Mouse (Mus musculus) olfactory bulb, adult 2 months (tissue): ENCODE measurements around the gene Pgm2l1. TPM values are rescaled to one million over a fixed set of nuclear protein-coding genes. Genes with fewer than 3 reads are reported as not detected.

Experiments used
- H3K27ac ChIP-seq: fragments of 200-500 bp; 2 replicates; pipeline ENCODE4 v1.5.1; 2012; ENCODE audit warnings: low read depth, low read length; ENCODE audit not compliant: insufficient read depth
- H3K4me1 ChIP-seq: fragments of 200-500 bp; 2 replicates; pipeline ENCODE4 v1.6.1; 2012; ENCODE audit warnings: low read length; ENCODE audit not compliant: control insufficient read depth, insufficient read depth
- H3K4me3 ChIP-seq: fragments of 200-500 bp; 2 replicates; pipeline ENCODE4 v1.5.1; 2012; ENCODE audit warnings: mild to moderate bottlenecking, low read depth, low read length, moderate library complexity; ENCODE audit not compliant: insufficient read depth
- CTCF ChIP-seq: fragments of 200-500 bp; IDR thresholded peaks from 2 replicates; pipeline ENCODE4 v1.5.1; 2012; ENCODE audit warnings: low read depth, mild to moderate bottlenecking, low read length, moderate library complexity; ENCODE audit not compliant: insufficient read depth
- POLR2A ChIP-seq: fragments of 200-500 bp; IDR thresholded peaks from 2 replicates; pipeline ENCODE4 v1.6.1; 2012; ENCODE audit warnings: mild to moderate bottlenecking, low read depth, low read length, moderate library complexity; ENCODE audit not compliant: insufficient read depth
- WGBS: fragments of 180-500 bp; shearing (Covaris S2); methylation state at CpG from one replicate; pipeline ENCODE4 v1.1.7; 2018; 5-methylcytosine and 5-hydroxymethylcytosine counted together
- polyA plus RNA-seq: library from polyadenylated mRNA; stranded (reverse); fragments of >200 nt; gene quantifications from 2 replicates; pipeline ENCODE4 v1.2.4, GENCODE M21; 2012; ENCODE audit warnings: low replicate concordance; ENCODE audit not compliant: missing spikeins, insufficient read depth, insufficient read length

The Pgm2l1 gene
- polyA plus RNA-seq, 1 experiment, result not detected

DNA sequence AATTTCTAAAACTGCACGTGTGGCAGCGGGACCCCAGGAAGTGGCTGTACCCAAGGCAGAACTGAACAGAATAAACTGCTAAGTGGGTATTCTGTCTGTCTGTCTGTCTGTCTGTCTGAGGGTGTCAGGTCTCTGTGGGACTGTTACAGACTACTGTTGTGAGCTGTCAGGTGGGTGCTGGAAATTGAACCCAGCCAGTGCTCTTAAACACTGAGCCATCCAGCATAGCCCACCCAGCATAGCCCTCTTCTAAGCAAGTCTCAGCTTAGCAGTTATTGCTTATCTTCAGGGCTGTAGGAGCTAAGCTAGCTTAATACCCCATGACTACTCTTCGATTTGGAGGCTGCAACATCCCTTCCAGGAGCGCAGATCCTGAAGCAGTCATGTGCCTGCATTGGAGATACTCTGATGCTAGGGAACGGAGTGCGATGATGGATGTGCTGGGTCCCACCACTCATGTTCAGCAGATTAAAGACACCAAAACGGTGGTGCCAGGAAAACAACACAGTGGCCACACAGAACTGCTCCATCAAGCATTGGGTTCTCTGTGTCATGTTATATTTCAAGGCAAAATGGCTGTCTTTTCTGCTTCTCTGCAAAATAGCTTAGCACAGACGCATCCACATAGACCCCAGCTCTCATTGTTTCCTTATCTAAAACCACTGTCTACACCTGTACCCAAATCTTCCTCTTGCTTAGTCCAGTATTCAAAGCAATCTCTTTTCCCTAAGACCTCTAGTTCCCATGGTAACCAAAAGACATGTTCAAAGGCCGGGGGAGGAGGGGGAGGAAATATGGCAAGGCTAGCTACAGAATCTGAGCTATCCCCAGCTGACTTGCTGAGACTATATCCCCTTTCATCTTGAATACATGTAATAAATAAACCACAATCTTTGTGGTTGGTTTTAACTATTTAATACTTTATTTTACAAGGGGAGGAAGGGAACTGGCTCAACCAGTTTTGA is 10.3 kb upstream of the Pgm2l1 start:
- no peak overlapping the region for H3K4me3 ChIP-seq
- H3K27ac ChIP-seq, result no peak overlapping the region
- WGBS, result 79% methylated on average over 9 of the region's 9 CpGs
- H3K4me1 ChIP-seq, result no peaks in the 10 kb centered on the region
- TF ChIP-seq CTCF (no peak), POLR2A (no peak)

GRCm38 (mm10) chr7:100227896-100228525 is 817 bp downstream of the Pgm2l1 start:
- TF ChIP-seq CTCF (no peak), POLR2A (no peak)
- WGBS, result 1% methylated on average over 23 of the region's 23 CpGs
- Histone ChIP-seq H3K4me1 (no peaks in the 10 kb centered on the region), H3K4me3 (peak overlapping the region; percentile 93), H3K27ac (peak overlapping the region; percentile 82)

- 82% methylated on average over 3 of the region's 3 CpGs for WGBS
- H3K27ac ChIP-seq, result no peak overlapping the region
- TF ChIP-seq CTCF (no peak), POLR2A (no peak)
Measured at GRCm38 (mm10) chr7:100228957-100229356, 1.8 kb downstream of the Pgm2l1 start.

GRCm38 (mm10) chr7:100230646-100231045 is 3.5 kb downstream of the Pgm2l1 start:
- Histone ChIP-seq H3K4me3 (no peak overlapping the region), H3K27ac (no peak overlapping the region)
- WGBS, result 89% methylated on average over 1 of the region's 1 CpGs

More at GRCm38 (mm10) chr7:100228957-100229356, 1.8 kb downstream of the Pgm2l1 start:
- Histone ChIP-seq H3K4me3 (no peak overlapping the region), H3K4me1 (no peaks in the 10 kb centered on the region)

GRCm38 (mm10) chr7:100231661-100232060 is 4.5 kb downstream of the Pgm2l1 start:
- H3K4me1 ChIP-seq, result no peaks in the 10 kb centered on the region
- 31% methylated on average over 1 of the region's 1 CpGs for WGBS
- no peak overlapping the region for H3K27ac ChIP-seq
- TF ChIP-seq POLR2A (no peak), CTCF (no peak)
- H3K4me3 ChIP-seq, result no peak overlapping the region

More at GRCm38 (mm10) chr7:100230646-100231045, 3.5 kb downstream of the Pgm2l1 start:
- TF ChIP-seq CTCF (no peak), POLR2A (no peak)
- no peaks in the 10 kb centered on the region for H3K4me1 ChIP-seq

- Histone ChIP-seq H3K27ac (no peak overlapping the region), H3K4me3 (no peak overlapping the region), H3K4me1 (no peaks in the 10 kb centered on the region)
- TF ChIP-seq CTCF (no peak), POLR2A (no peak)
Measured at GRCm38 (mm10) chr7:100233681-100234080, 6.5 kb downstream of the Pgm2l1 start.

- TF ChIP-seq POLR2A, result no peak
- no peak for TF ChIP-seq CTCF
- H3K27ac ChIP-seq, result no peak overlapping the region
- H3K4me1 ChIP-seq, result no peaks in the 10 kb centered on the region
- H3K4me3 ChIP-seq, result no peak overlapping the region
- WGBS, result 37% methylated on average over 7 of the region's 7 CpGs
Measured at GRCm38 (mm10) chr7:100234264-100234885, 7.2 kb downstream of the Pgm2l1 start.

GRCm38 (mm10) chr7:100238271-100238670 is 11.1 kb downstream of the Pgm2l1 start:
- H3K27ac ChIP-seq, result no peak overlapping the region
- TF ChIP-seq POLR2A (no peak), CTCF (no peak)
- H3K4me3 ChIP-seq, result no peak overlapping the region
- no peaks in the 10 kb centered on the region for H3K4me1 ChIP-seq
- 88% methylated on average over 1 of the region's 1 CpGs for WGBS

DNA sequence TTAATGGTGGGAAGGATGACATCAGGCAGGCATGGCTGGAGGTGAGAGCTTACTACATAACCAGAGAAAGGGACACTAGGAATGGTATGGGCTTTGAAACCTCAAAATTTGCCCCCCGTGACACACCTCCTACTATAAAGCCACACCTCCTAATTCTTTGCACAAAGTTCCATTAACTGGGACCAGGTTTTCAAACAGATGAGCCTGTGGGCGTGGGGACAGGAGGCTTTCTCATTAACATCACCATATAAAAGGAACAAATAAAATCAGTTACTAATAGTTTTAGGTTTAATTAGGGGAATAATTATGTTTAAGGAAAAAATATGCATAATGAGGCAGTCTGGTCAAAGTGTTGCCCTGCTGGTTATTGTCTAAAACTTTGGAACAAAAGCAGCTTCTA is 13.4 kb downstream of the Pgm2l1 start:
- Histone ChIP-seq H3K4me1 (no peaks in the 10 kb centered on the region), H3K4me3 (no peak overlapping the region), H3K27ac (no peak overlapping the region)
- no peak for TF ChIP-seq CTCF
- TF ChIP-seq POLR2A, result no peak
- WGBS, result 79% methylated on average over 2 of the region's 2 CpGs

- no peak overlapping the region for H3K4me3 ChIP-seq
- no peak overlapping the region for H3K27ac ChIP-seq
- TF ChIP-seq POLR2A (no peak), CTCF (no peak)
- WGBS, result 95% methylated on average over 1 of the region's 1 CpGs
- no peaks in the 10 kb centered on the region for H3K4me1 ChIP-seq
Measured at GRCm38 (mm10) chr7:100243007-100243406, 15.8 kb downstream of the Pgm2l1 start.
